ENCODE assay signal across 18 mouse cellular contexts in the genomic region with DNA sequence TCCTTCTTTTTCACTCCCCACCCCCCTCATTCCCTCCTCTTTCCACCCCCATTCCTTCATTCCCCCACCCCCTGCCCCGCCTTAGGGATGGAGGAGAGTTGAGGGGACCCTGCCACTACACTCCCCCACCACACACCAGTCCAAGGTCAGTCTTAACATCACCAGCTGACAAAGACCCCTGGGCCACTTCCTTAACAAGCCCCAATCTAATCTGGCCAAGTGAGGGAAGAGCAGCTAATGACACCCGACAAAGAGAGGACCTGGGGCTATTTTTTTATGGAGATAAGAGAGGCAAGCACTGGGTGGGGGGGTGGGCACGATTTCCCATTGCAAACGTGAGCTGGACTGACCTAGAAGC. TPM values are rescaled to one million over a fixed set of nuclear protein-coding genes. Genes with fewer than 3 reads are reported as not detected.
DNase-seq lines count a peak whose midpoint lies in the region; ATAC-seq lines count a peak whose summit lies in the region.
"Had no signal": no experiment of that assay in that cellular context is flagged by ENCODE, and none has a peak within 500 bp of the region (broad histone marks: within the 10 kb centered on the region; RNA-seq: fewer than 3 reads in every experiment).

No protein-coding gene starts in this region.

- no peaks in the 10 kb centered on the region for H3K36me3 ChIP-seq in heart, embryonic 10.5 days
- no peaks in the 10 kb centered on the region for H3K36me3 ChIP-seq in neural tube, embryonic 13.5 days
- H3K36me3 ChIP-seq in neural tube, embryonic 15.5 days, result no peaks in the 10 kb centered on the region
- no peaks in the 10 kb centered on the region for H3K36me3 ChIP-seq in midbrain, embryonic 10.5 days

- no peak overlapping the region for H3K4me2 ChIP-seq in neural tube, embryonic 13.5 days
- no peak overlapping the region for H3K4me2 ChIP-seq in neural tube, embryonic 15.5 days

- no peak for ATAC-seq in neural tube, embryonic 13.5 days (ENCODE audit: low read depth)
- no peak for ATAC-seq in neural tube, embryonic 15.5 days (ENCODE audit: low FRiP score)
- no peak for ATAC-seq in megakaryocyte, adult 5-6 weeks (ENCODE audit: poor library complexity, severe bottlenecking)
- ATAC-seq: forebrain, postnatal 0 days; Patski had no signal

- 1% methylated on average over 4 of the region's 4 CpGs for WGBS in heart, embryonic 10.5 days
- 6% methylated on average over 4 of the region's 4 CpGs for WGBS in neural tube, embryonic 13.5 days
- WGBS in neural tube, embryonic 15.5 days, result 8% methylated on average over 4 of the region's 4 CpGs
- 18% methylated on average over 4 of the region's 4 CpGs for WGBS in midbrain, embryonic 10.5 days

- no peak overlapping the region for H3K9ac ChIP-seq in neural tube, embryonic 13.5 days
- no peak overlapping the region for H3K9ac ChIP-seq in neural tube, embryonic 15.5 days (replicated peaks)
- H3K9ac ChIP-seq: forebrain, postnatal 0 days had no signal

- peaks cover 68% of the 10 kb centered on the region for H3K4me1 ChIP-seq in heart, embryonic 10.5 days
- peaks cover 25% of the 10 kb centered on the region for H3K4me1 ChIP-seq in neural tube, embryonic 13.5 days (replicated peaks)
- peaks cover 16% of the 10 kb centered on the region for H3K4me1 ChIP-seq in neural tube, embryonic 15.5 days
- H3K4me1 ChIP-seq in midbrain, embryonic 10.5 days, result peaks cover 26% of the 10 kb centered on the region

- peaks cover 27% of the 10 kb centered on the region for H3K27me3 ChIP-seq in heart, embryonic 10.5 days (ENCODE audit: insufficient read depth, poor library complexity, severe bottlenecking)
- H3K27me3 ChIP-seq in neural tube, embryonic 13.5 days, result peaks cover 17% of the 10 kb centered on the region
- H3K27me3 ChIP-seq in neural tube, embryonic 15.5 days (replicated peaks), result 0 out of 2 replicates have a peak, but pooled peaks cover 4% of the 10 kb centered on the region
- peaks cover 64% of the 10 kb centered on the region for H3K27me3 ChIP-seq in midbrain, embryonic 10.5 days (ENCODE audit: low read depth, poor library complexity, severe bottlenecking)

- peak overlapping the region; percentile 24; the same call in 1 of the 2 replicates for H3K4me3 ChIP-seq in heart, embryonic 10.5 days
- no peak overlapping the region for H3K4me3 ChIP-seq in neural tube, embryonic 13.5 days
- H3K4me3 ChIP-seq in neural tube, embryonic 15.5 days (replicated peaks), result no peak overlapping the region
- H3K4me3 ChIP-seq in midbrain, embryonic 10.5 days, result no peak overlapping the region
- H3K4me3 ChIP-seq: gastrocnemius, adult 2 months had no signal

- DNase-seq in heart, embryonic 10.5 days (ENCODE audit: low spot score), result no peak
- DNase-seq in heart, adult 8-10 months (ENCODE audit: low spot score), result no peak
- no peak for DNase-seq in midbrain, embryonic 10.5 days (ENCODE audit: low spot score)
- DNase-seq in layer of hippocampus, postnatal 14 days (ENCODE audit: low spot score in 2 of 2), result no peak
- DNase-seq in layer of hippocampus, adult 9-10 months (ENCODE audit: low spot score), result no peak
- DNase-seq: adrenal gland, postnatal 36 days; cerebellum, adult 9-11 months; embryo, embryonic 11 days; forebrain, postnatal 0 days; gastrocnemius, adult 2 months; heart, adult 18-20 months; kidney, adult 8-10 months; lung, postnatal 10 days had no signal

- H3K9me3 ChIP-seq in heart, embryonic 10.5 days, result no peaks in the 10 kb centered on the region
- no peaks in the 10 kb centered on the region for H3K9me3 ChIP-seq in neural tube, embryonic 13.5 days
- no peaks in the 10 kb centered on the region for H3K9me3 ChIP-seq in neural tube, embryonic 15.5 days (replicated peaks)
- no peaks in the 10 kb centered on the region for H3K9me3 ChIP-seq in midbrain, embryonic 10.5 days (replicated peaks)

- H3K27ac ChIP-seq in heart, embryonic 10.5 days, result peak overlapping the region; percentile 87
- H3K27ac ChIP-seq in neural tube, embryonic 13.5 days (replicated peaks), result peak overlapping the region; percentile 10; the same call in 1 of the 2 replicates
- H3K27ac ChIP-seq in neural tube, embryonic 15.5 days (replicated peaks), result no peak overlapping the region
- peak overlapping the region; percentile 6 for H3K27ac ChIP-seq in midbrain, embryonic 10.5 days (replicated peaks)
- H3K27ac ChIP-seq: gastrocnemius, adult 2 months had no signal

RNA-seq across cellular contexts. Expression of gene Cacna2d2, which starts 29.3 kb away (rescaled TPM):
- 6.8 TPM in 2 replicates for polyA plus RNA-seq in heart, embryonic 10.5 days (2016; fragmentation: Nextera tagmentation; extraction: Ambion mirVana)
- total RNA-seq in heart, adult 8-10 months (2022), result 10 to 100 TPM; 10.4 to 18.4 (median 12.3) TPM
- 8.1 and 8.6 TPM in 2 replicates for polyA plus RNA-seq in neural tube, embryonic 13.5 days (2015; fragmentation: Nextera tagmentation; extraction: Ambion mirVana)
- polyA plus RNA-seq in neural tube, embryonic 15.5 days (2015; fragmentation: Nextera tagmentation; extraction: Ambion mirVana), result 7.6 and 9.8 TPM in 2 replicates
- 1.00 and 1.7 TPM in 2 replicates for polyA plus RNA-seq in midbrain, embryonic 10.5 days (2016; fragmentation: Nextera tagmentation; extraction: Ambion mirVana)
- 10 to 100 TPM; 19.5 to 24.2 TPM for total RNA-seq in layer of hippocampus, postnatal 14 days (2021)
- 0.04 and 0.11 TPM in 2 replicates for total RNA-seq in megakaryocyte, adult 5-6 weeks (2015)
- total RNA-seq in megakaryocyte, adult 5-6 weeks (2017), result 0.07 and 0.12 TPM in 2 replicates

RNA-seq across cellular contexts. Expression of gene 6430571L13Rik, which starts 29.7 kb away (rescaled TPM):
- polyA plus RNA-seq in heart, embryonic 10.5 days (2016; fragmentation: Nextera tagmentation; extraction: Ambion mirVana), result 0.74 and 1.2 TPM in 2 replicates
- total RNA-seq in heart, adult 8-10 months (2022), result 10 to 100 TPM in 1 of 4 experiments, 1 to 10 TPM in 3; 5.6 to 10.3 (median 6.4) TPM
- polyA plus RNA-seq in neural tube, embryonic 13.5 days (2015; fragmentation: Nextera tagmentation; extraction: Ambion mirVana), result 6.4 and 6.5 TPM in 2 replicates
- polyA plus RNA-seq in neural tube, embryonic 15.5 days (2015; fragmentation: Nextera tagmentation; extraction: Ambion mirVana), result 7.8 and 9.1 TPM in 2 replicates
- 1.8 and 2.5 TPM in 2 replicates for polyA plus RNA-seq in midbrain, embryonic 10.5 days (2016; fragmentation: Nextera tagmentation; extraction: Ambion mirVana)
- 1 to 10 TPM; 2.6 to 2.9 TPM for total RNA-seq in layer of hippocampus, postnatal 14 days (2021)
- total RNA-seq in megakaryocyte, adult 5-6 weeks (2015), result not detected in 2 replicates
- total RNA-seq in megakaryocyte, adult 5-6 weeks (2017), result not detected in 2 replicates
- total RNA-seq: neutrophil, adult 5-6 weeks had no signal

RNA-seq across cellular contexts. Expression of gene Hemk1, which starts 31.9 kb away (rescaled TPM):
- 13.4 and 14.6 TPM in 2 replicates for polyA plus RNA-seq in heart, embryonic 10.5 days (2016; fragmentation: Nextera tagmentation; extraction: Ambion mirVana)
- 10 to 100 TPM; 17.3 to 24.0 (median 19.9) TPM for total RNA-seq in heart, adult 8-10 months (2022)
- polyA plus RNA-seq in neural tube, embryonic 13.5 days (2015; fragmentation: Nextera tagmentation; extraction: Ambion mirVana), result 13.0 and 15.0 TPM in 2 replicates
- polyA plus RNA-seq in neural tube, embryonic 15.5 days (2015; fragmentation: Nextera tagmentation; extraction: Ambion mirVana), result 16.3 and 18.2 TPM in 2 replicates
- polyA plus RNA-seq in midbrain, embryonic 10.5 days (2016; fragmentation: Nextera tagmentation; extraction: Ambion mirVana), result 13.5 and 15.2 TPM in 2 replicates
- total RNA-seq in layer of hippocampus, postnatal 14 days (2021), result 10 to 100 TPM; 16.1 to 18.5 TPM
- 4.1 and 6.4 TPM in 2 replicates for total RNA-seq in megakaryocyte, adult 5-6 weeks (2015)
- 5.0 and 8.0 TPM in 2 replicates for total RNA-seq in megakaryocyte, adult 5-6 weeks (2017)
